17 mouse cellular contexts compared by ENCODE assay signal in genomic region chr14:121721431-121721830, GRCm38 (mm10).
A peak's percentile ranks its signal among the peaks of the same experiment; 100 is the strongest.
DNase-seq lines count a peak whose midpoint lies in the region; ATAC-seq lines count a peak whose summit lies in the region.
"Had no signal": no experiment of that assay in that cellular context is flagged by ENCODE, and none has a peak within 500 bp of the region (broad histone marks: within the 10 kb centered on the region; RNA-seq: fewer than 3 reads in every experiment).

No protein-coding gene starts in this region.

- DNase-seq in heart, adult 11 months, result peak; percentile 97
- peak; percentile 56 for DNase-seq in kidney, adult 9 months
- no peak for DNase-seq in kidney, adult 18-20 months
- peak; percentile 79 for DNase-seq in adipocyte (ENCODE audit: low spot score)
- peak; percentile 35 to 55 for DNase-seq in heart, postnatal 14 days
- no peak for DNase-seq in spleen, postnatal 14 days (ENCODE audit: low spot score in 2 of 2)
- DNase-seq: cerebellum, adult 2 months; cerebellum, postnatal 36 days; thymus, postnatal 4 days had no signal

- WGBS in heart, embryonic 12.5 days, result 69% methylated on average over 5 of the region's 5 CpGs
- WGBS in forebrain, embryonic 13.5 days, result 78% methylated on average over 5 of the region's 5 CpGs

- no peak overlapping the region for H3K4me2 ChIP-seq in heart, embryonic 12.5 days
- H3K4me2 ChIP-seq in forebrain, embryonic 13.5 days, result no peak overlapping the region
- H3K4me2 ChIP-seq: hindbrain, embryonic 14.5 days; limb, embryonic 13.5 days; midbrain, embryonic 15.5 days had no signal

- H3K27me3 ChIP-seq in heart, embryonic 12.5 days (replicated peaks), result no peaks in the 10 kb centered on the region
- no peaks in the 10 kb centered on the region for H3K27me3 ChIP-seq in forebrain, embryonic 13.5 days
- H3K27me3 ChIP-seq: midbrain, embryonic 15.5 days had no signal

- H3K4me1 ChIP-seq in heart, embryonic 12.5 days (replicated peaks), result peaks cover 20% of the 10 kb centered on the region
- peaks cover 10% of the 10 kb centered on the region for H3K4me1 ChIP-seq in forebrain, embryonic 13.5 days
- H3K4me1 ChIP-seq: megakaryocyte, embryonic 14.5 days had no signal

- no peaks in the 10 kb centered on the region for H3K36me3 ChIP-seq in heart, embryonic 12.5 days
- no peaks in the 10 kb centered on the region for H3K36me3 ChIP-seq in forebrain, embryonic 13.5 days (ENCODE audit: poor library complexity, severe bottlenecking)
- H3K36me3 ChIP-seq: limb, embryonic 13.5 days; midbrain, embryonic 15.5 days had no signal

- H3K9me3 ChIP-seq in heart, embryonic 12.5 days (replicated peaks), result 0 out of 2 replicates have a peak, but pooled peaks cover 3% of the 10 kb centered on the region
- no peaks in the 10 kb centered on the region for H3K9me3 ChIP-seq in forebrain, embryonic 13.5 days (replicated peaks)
- H3K9me3 ChIP-seq: G1E; limb, embryonic 13.5 days; megakaryocyte, embryonic 14.5 days; midbrain, embryonic 15.5 days had no signal

- no peak overlapping the region for H3K4me3 ChIP-seq in heart, embryonic 12.5 days
- H3K4me3 ChIP-seq in forebrain, embryonic 13.5 days, result no peak overlapping the region
- H3K4me3 ChIP-seq: limb, embryonic 13.5 days; megakaryocyte, embryonic 14.5 days; midbrain, embryonic 15.5 days; myocyte had no signal

- no peak for ATAC-seq in heart, embryonic 12.5 days (ENCODE audit: insufficient number of reproducible peaks, low FRiP score)
- ATAC-seq in forebrain, embryonic 13.5 days, result no peak
- ATAC-seq: midbrain, embryonic 15.5 days had no signal

- intact Hi-C loops in heart, postnatal 14 days (cut with DNase I), result no loop called here

- no peak overlapping the region for H3K9ac ChIP-seq in heart, embryonic 12.5 days
- no peak overlapping the region for H3K9ac ChIP-seq in forebrain, embryonic 13.5 days
- H3K9ac ChIP-seq: hindbrain, embryonic 14.5 days; limb, embryonic 13.5 days; midbrain, embryonic 15.5 days had no signal

- H3K27ac ChIP-seq in heart, embryonic 12.5 days (ENCODE audit: poor library complexity, severe bottlenecking), result no peak overlapping the region
- no peak overlapping the region for H3K27ac ChIP-seq in forebrain, embryonic 13.5 days
- H3K27ac ChIP-seq: hindbrain, embryonic 14.5 days; limb, embryonic 13.5 days; midbrain, embryonic 15.5 days had no signal

Comparison
In these comparisons a context has a peak if more than half of its experiments do, and no peak if none do; other contexts are left out.
1. DNase-seq: peak in heart, adult 11 months (single experiment), kidney, adult 9 months (single experiment), adipocyte (single experiment) and heart, postnatal 14 days (2 of 2); none in kidney, adult 18-20 months (single experiment) and spleen, postnatal 14 days (0 of 2).